Mouse (Mus musculus) kidney, embryonic 16.5 days (tissue): ENCODE data around the gene Spata13. TPM values are rescaled to one million over a fixed set of nuclear protein-coding genes. Genes with fewer than 3 reads are reported as not detected.

ENCODE experiments used
- ATAC-seq: fragments of 200-750 bp; cut with Nextera tagmentation; 2 replicates; pipeline ENCODE4 v1.8.0; 2017; ENCODE audit warnings: moderate TSS enrichment; ENCODE audit not compliant: low FRiP score, low TSS enrichment
- H3K27ac ChIP-seq: fragments of 300-500 bp; sonication (generic); 2 replicates; pipeline ENCODE4 v1.5.1; 2014; ENCODE audit warnings: low read length
- H3K27me3 ChIP-seq: fragments of 300-500 bp; sonication (generic); 2 replicates; pipeline ENCODE4 v1.6.1; 2014; ENCODE audit warnings: low read length, control low read depth, mixed read lengths; ENCODE audit not compliant: insufficient read depth
- H3K36me3 ChIP-seq: fragments of 300-500 bp; sonication (generic); 2 replicates; pipeline ENCODE4 v1.6.1; 2014; ENCODE audit warnings: low read length, control low read depth, mixed read lengths; ENCODE audit not compliant: insufficient read depth
- H3K4me1 ChIP-seq: fragments of 300-500 bp; sonication (generic); 2 replicates; pipeline ENCODE4 v1.6.1; 2014; ENCODE audit warnings: low read length, control low read depth, mixed read lengths; ENCODE audit not compliant: insufficient read depth
- H3K4me2 ChIP-seq: fragments of 300-500 bp; sonication (generic); replicated peaks from 2 replicates; pipeline ENCODE4 v1.6.1; 2014; ENCODE audit warnings: low read depth, low read length
- H3K4me3 ChIP-seq: fragments of 300-500 bp; sonication (generic); 2 replicates; pipeline ENCODE4 v1.5.1; 2014; ENCODE audit warnings: mild to moderate bottlenecking, low read length
- H3K9ac ChIP-seq: fragments of 300-500 bp; sonication (generic); replicated peaks from 2 replicates; pipeline ENCODE4 v1.6.1; 2014; ENCODE audit warnings: low read length
- H3K9me3 ChIP-seq: fragments of 300-500 bp; sonication (generic); 2 replicates; pipeline ENCODE4 v1.6.1; 2016; ENCODE audit warnings: low read length, control low read depth
- WGBS: fragments of 180-500 bp; shearing (Covaris S2); extraction: QIAGEN DNeasy Blood & Tissue Kit; methylation state at CpG from one replicate; pipeline ENCODE4 v1.1.7; 2014; 5-methylcytosine and 5-hydroxymethylcytosine counted together
- polyA plus RNA-seq: library from polyadenylated mRNA; unstranded; fragments of >200 nt; fragmentation: Nextera tagmentation; extraction: Ambion mirVana; gene quantifications from 2 replicates; pipeline ENCODE4 v1.2.1, GENCODE M21; 2015

Spata13 gene
- polyA plus RNA-seq, 1 experiment from 2014 or later = 68.1 TPM

DNA sequence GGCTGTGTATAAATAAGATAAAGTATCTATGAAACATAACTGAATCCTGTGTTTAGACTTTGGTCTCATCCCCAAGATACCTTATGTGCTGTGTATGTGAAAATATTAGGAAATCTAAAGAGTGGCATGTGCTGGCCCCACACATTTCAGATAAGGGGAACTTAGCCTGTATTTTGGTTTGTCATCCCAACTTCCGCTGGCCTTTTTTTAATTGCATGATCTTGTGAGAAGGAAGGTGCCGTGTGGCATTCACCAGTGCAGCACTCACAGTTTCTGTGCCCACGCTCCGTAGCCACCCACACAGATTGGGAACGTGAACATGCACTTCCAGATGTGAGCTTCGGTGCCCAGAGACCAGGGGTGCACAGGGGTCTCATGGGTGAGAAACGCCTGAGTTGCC, 123.9 kb downstream of the Spata13 start:
- ATAC-seq = no peak

DNA sequence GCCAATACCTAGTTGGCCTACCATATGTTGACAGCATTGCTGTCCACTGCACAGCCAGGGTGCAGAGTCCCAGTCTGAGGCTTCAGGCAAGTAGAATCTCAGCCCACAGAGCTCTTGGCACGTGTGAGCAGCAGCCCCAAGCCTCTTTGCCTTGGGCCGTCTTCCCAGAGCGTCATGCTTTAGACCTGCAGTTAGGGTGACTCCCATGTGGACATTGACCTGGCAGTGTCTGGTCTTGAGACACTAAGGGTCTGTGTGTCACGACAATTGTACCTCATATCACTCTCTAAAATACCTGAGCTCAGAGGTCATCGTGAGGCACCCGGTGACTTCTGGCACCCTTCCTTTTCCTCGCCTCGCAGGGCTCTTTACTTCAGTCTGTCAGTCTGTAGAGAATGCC, 125.3 kb downstream of the Spata13 start:
- ATAC-seq = no peak
- WGBS = 96% methylated on average over 8 of the region's 8 CpGs
- Histone ChIP-seq H3K4me3 (no peak overlapping the region), H3K4me1 (0 out of 2 replicates have a peak, but pooled peaks cover 3% of the 10 kb centered on the region), H3K9me3 (no peaks in the 10 kb centered on the region), H3K36me3 (peaks cover 59% of the 10 kb centered on the region), H3K9ac (no peak overlapping the region), H3K4me2 (no peak overlapping the region), H3K27me3 (no peaks in the 10 kb centered on the region), H3K27ac (no peak overlapping the region)

More for the DNA sequence above, 123.9 kb downstream of the Spata13 start:
- H3K36me3 ChIP-seq = peaks cover 64% of the 10 kb centered on the region
- 0 out of 2 replicates have a peak, but pooled peaks cover 2% of the 10 kb centered on the region for H3K4me1 ChIP-seq
- H3K4me2 ChIP-seq = no peak overlapping the region
- no peaks in the 10 kb centered on the region for H3K27me3 ChIP-seq
- H3K4me3 ChIP-seq = no peak overlapping the region
- H3K9ac ChIP-seq = no peak overlapping the region
- no peak overlapping the region for H3K27ac ChIP-seq
- WGBS = 92% methylated on average over 7 of the region's 7 CpGs
- H3K9me3 ChIP-seq = no peaks in the 10 kb centered on the region

DNA sequence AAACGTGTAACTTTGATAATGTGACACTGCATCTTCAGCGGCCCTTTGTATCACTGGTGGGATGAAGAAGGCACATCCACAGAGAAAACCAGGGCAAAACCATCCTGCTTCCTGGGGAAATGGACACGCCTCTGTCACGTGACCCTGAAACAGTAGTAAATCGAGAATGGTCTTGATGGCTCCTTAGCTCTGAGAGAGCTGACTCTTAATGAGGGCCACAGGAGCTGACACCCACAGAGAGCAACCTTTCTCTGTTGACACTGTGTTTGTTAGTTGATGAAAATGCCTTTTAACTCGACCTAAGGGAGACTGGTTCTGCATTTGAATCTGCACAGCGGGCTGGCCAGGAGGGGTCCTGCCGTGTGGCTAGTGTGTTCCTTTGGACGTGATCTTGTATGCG, 128.0 kb downstream of the Spata13 start:
- no peak overlapping the region for H3K9ac ChIP-seq
- ATAC-seq = no peak
- no peaks in the 10 kb centered on the region for H3K27me3 ChIP-seq
- H3K4me3 ChIP-seq = no peak overlapping the region
- H3K4me1 ChIP-seq = peaks cover 13% of the 10 kb centered on the region
- H3K27ac ChIP-seq = no peak overlapping the region
- 75% methylated on average over 10 of the region's 10 CpGs for WGBS
- no peaks in the 10 kb centered on the region for H3K9me3 ChIP-seq
- H3K4me2 ChIP-seq = no peak overlapping the region
- H3K36me3 ChIP-seq = peaks cover 44% of the 10 kb centered on the region

DNA sequence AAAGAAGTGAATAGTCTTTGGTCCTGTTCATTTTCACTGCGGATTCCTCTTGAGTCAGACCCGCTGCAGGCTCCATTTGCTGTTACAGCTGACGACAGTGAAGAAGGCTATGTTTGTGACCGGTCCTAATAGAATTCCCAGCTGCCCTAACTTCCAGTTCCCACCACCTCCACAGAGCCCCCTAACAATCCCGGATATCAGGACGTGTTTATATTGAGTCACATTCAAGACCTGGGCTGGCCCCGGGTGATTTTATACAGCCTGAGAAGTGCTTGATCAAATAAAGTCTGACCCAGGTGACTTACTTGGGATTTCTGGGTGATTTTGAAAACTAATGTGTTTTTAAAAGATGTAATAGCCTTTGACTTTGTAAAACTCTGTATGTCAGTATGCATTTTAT, 129.0 kb downstream of the Spata13 start:
- 50% methylated on average over 7 of the region's 7 CpGs for WGBS
- no peak overlapping the region for H3K4me2 ChIP-seq
- ATAC-seq = no peak

DNA sequence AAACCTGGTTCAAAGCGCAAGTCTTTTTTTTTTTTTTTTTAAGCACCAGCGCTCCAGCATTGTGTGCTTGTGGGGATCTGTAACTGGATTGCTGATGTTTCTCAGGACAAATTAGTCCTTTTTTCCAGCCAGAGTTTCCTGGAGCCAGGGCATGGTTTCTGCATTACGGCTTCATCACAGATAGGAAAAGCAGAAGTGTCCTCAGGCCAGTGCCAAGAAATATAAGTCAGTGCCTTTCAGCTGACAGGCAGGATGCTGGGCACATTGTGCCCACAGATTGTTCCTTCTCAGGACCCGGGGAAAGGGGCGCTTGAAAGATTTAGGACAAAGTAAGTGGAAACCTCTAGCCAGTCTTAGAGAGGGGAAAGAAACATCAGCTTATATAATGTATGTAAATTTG, 129.9 kb downstream of the Spata13 start:
- no peak overlapping the region for H3K4me3 ChIP-seq
- no peaks in the 10 kb centered on the region for H3K9me3 ChIP-seq
- no peak overlapping the region for H3K4me2 ChIP-seq
- H3K36me3 ChIP-seq = peaks cover 26% of the 10 kb centered on the region
- H3K9ac ChIP-seq = no peak overlapping the region
- no peak overlapping the region for H3K27ac ChIP-seq
- H3K27me3 ChIP-seq = no peaks in the 10 kb centered on the region
- peaks cover 13% of the 10 kb centered on the region for H3K4me1 ChIP-seq
- ATAC-seq = no peak
- 76% methylated on average over 5 of the region's 5 CpGs for WGBS

More for the DNA sequence above, 129.0 kb downstream of the Spata13 start:
- Histone ChIP-seq H3K27ac (peak overlapping the region; percentile 17; the same call in 1 of the 2 replicates), H3K9ac (no peak overlapping the region), H3K9me3 (no peaks in the 10 kb centered on the region), H3K36me3 (peaks cover 34% of the 10 kb centered on the region), H3K4me1 (peaks cover 13% of the 10 kb centered on the region), H3K27me3 (no peaks in the 10 kb centered on the region), H3K4me3 (no peak overlapping the region)

DNA sequence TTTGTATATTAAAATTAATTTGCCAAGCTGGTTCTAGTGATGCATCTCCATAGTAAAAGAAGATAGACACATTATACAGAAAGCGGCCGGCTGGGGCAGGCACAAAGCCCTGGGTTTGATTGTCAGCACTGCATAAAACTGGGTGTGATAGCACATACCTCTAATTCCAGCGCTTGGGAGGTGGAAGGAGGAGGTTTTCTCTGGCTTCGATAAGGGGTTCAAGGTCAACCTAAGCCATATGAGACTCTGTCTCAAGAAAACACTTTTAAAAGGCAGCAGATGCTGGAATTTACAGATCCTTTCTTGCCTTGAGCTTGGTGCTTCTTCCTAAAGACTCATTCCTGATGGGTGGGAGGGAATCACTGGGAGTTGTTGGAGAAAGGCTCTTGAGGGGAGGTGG, 130.7 kb downstream of the Spata13 start:
- Histone ChIP-seq H3K4me2 (no peak overlapping the region), H3K36me3 (peaks cover 20% of the 10 kb centered on the region), H3K9me3 (no peaks in the 10 kb centered on the region), H3K9ac (no peak overlapping the region), H3K27me3 (no peaks in the 10 kb centered on the region), H3K27ac (peak overlapping the region; percentile 8; the same call in 1 of the 2 replicates), H3K4me1 (peaks cover 13% of the 10 kb centered on the region), H3K4me3 (no peak overlapping the region)
- WGBS = 46% methylated on average over 4 of the region's 4 CpGs
- ATAC-seq = no peak

DNA sequence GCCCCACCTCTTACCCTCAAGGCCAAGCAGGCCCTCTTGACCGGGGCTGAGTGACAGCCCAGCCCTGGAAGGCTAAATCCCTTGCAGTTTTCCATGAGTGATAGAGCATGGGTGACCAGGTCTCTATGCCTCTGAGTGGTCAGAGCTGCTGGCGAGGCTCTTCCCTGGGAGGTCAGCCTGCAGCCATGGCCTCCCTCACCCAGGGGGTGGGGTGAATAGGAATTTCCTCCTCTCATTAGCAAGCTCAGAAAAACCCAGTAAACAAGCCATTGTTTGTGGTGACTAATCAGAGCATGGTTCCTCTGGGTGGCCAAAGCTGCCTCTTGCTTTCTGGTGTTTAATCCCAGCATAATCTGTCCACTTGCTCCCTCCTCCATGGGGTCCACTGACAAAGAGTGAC, 131.2 kb downstream of the Spata13 start:
- ATAC-seq = no peak
- Histone ChIP-seq H3K9ac (no peak overlapping the region), H3K4me3 (no peak overlapping the region), H3K27ac (peak overlapping the region; percentile 8; the same call in 1 of the 2 replicates), H3K4me2 (no peak overlapping the region), H3K36me3 (peaks cover 16% of the 10 kb centered on the region), H3K4me1 (peaks cover 13% of the 10 kb centered on the region), H3K27me3 (no peaks in the 10 kb centered on the region), H3K9me3 (no peaks in the 10 kb centered on the region)
- 41% methylated on average over 2 of the region's 2 CpGs for WGBS

DNA sequence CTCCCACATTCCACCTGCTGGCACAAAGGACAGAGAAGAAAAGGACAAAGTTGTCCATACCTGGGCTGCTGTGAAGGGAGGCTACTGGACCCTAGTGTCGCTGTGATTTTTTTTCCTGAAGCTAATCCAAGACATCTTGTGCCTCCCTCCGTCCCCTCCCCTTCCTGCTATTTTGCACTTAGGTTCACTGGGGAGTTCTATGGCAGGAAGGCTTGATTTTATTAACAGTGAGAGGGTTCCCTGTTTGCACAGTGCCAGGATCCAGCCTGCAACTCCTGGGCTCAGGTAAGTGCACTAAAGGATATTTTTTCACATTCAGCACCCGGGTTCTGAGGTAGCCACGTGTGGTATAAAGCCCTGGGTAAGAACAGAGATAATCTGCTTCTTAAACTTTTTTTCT, 134.1 kb downstream of the Spata13 start, which contains the start of gene C1qtnf9:
TSS of gene C1qtnf9 (plus strand) at position 251 of the 400 bp plus-strand sequence.
- no peaks in the 10 kb centered on the region for H3K9me3 ChIP-seq
- H3K4me1 ChIP-seq = peaks cover 10% of the 10 kb centered on the region
- H3K4me2 ChIP-seq = no peak within 1 kb of the TSS
- no peaks in the 10 kb centered on the region for H3K36me3 ChIP-seq
- no peak within 1 kb of the TSS for H3K4me3 ChIP-seq
- ATAC-seq = no peak
- H3K27me3 ChIP-seq = no peaks in the 10 kb centered on the region
- H3K27ac ChIP-seq = 0 out of 2 replicates have a peak within 1 kb of the TSS, but pooled peaks have one; percentile 10
- WGBS = 64% methylated on average over 4 of the region's 4 CpGs
- H3K9ac ChIP-seq = no peak within 1 kb of the TSS

DNA sequence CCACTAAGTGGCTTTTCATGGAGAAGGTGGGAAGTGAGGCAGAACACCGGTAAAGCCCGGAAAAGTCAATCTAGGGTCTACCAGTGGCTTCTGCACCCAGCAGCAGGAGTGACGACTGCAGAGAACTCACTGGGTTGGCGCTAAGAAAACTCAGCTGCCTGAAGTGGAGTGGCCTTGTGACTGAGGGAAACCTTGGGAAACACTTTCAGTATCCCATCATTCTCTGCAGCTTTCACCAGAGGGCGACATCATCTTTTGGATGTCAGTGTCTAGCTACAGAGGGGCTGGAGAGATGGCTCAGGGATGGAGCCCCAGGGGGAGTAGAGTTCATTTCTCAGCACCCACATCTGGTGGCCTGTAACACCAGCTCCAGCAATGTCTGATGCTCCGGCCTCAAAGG, 135.5 kb downstream of the Spata13 start:
- Histone ChIP-seq H3K4me3 (no peak overlapping the region), H3K4me1 (peaks cover 10% of the 10 kb centered on the region), H3K36me3 (no peaks in the 10 kb centered on the region), H3K27ac (no peak overlapping the region), H3K4me2 (no peak overlapping the region), H3K9ac (no peak overlapping the region), H3K9me3 (no peaks in the 10 kb centered on the region), H3K27me3 (no peaks in the 10 kb centered on the region)
- WGBS = 47% methylated on average over 6 of the region's 6 CpGs
- ATAC-seq = no peak

DNA sequence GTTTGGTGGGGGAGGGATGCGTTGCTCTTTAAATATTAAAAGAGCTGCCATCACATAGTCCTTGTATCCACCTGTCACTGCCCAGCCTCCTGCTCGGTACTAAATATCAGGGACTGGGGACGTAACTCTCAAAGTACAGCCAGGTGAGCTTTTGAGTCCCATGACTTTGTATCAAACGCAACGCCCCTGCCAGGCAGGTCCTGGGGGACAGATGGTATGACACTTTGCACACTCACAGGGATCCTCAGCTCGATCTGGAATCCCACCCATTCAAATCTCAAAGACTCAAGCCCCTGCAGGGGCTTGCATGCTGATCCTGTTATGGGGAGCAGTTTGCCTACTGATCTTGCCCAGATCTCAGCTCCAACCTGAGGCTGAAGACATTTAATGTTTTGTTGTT, 136.8 kb downstream of the Spata13 start:
- Histone ChIP-seq H3K27me3 (no peaks in the 10 kb centered on the region), H3K4me2 (no peak overlapping the region), H3K27ac (no peak overlapping the region), H3K36me3 (no peaks in the 10 kb centered on the region), H3K4me3 (no peak overlapping the region), H3K9me3 (no peaks in the 10 kb centered on the region), H3K4me1 (no peaks in the 10 kb centered on the region), H3K9ac (no peak overlapping the region)
- ATAC-seq = no peak
- 80% methylated on average over 6 of the region's 6 CpGs for WGBS
